Mouse (Mus musculus) lung, embryonic 16.5 days (tissue): Measurements from ENCODE around the gene Sfn. TPM values are rescaled to one million over a fixed set of nuclear protein-coding genes. Genes with fewer than 3 reads are reported as not detected.

Experiments used
- ATAC-seq: fragments of 200-750 bp; cut with Nextera tagmentation; 2 replicates; pipeline ENCODE4 v1.8.0; 2017; ENCODE audit warnings: low read depth, mild to moderate bottlenecking, moderate library complexity
- H3K27ac ChIP-seq: fragments of 300-500 bp; sonication (generic); 2 replicates; pipeline ENCODE4 v1.5.1; 2014; ENCODE audit warnings: mild to moderate bottlenecking, control low read depth, low read length
- H3K27me3 ChIP-seq: fragments of 300-500 bp; sonication (generic); 2 replicates; pipeline ENCODE4 v1.6.1; 2014; ENCODE audit warnings: low read depth, low read length, mixed read lengths; ENCODE audit not compliant: control insufficient read depth, insufficient read depth
- H3K36me3 ChIP-seq: fragments of 300-500 bp; sonication (generic); 2 replicates; pipeline ENCODE4 v1.6.1; 2014; ENCODE audit warnings: low read length; ENCODE audit not compliant: control insufficient read depth, insufficient read depth
- H3K4me1 ChIP-seq: fragments of 300-500 bp; sonication (generic); replicated peaks from 2 replicates; pipeline ENCODE4 v1.6.1; 2014; ENCODE audit warnings: low read length, mixed read lengths; ENCODE audit not compliant: control insufficient read depth, insufficient read depth
- H3K4me2 ChIP-seq: fragments of 300-500 bp; sonication (generic); 2 replicates; pipeline ENCODE4 v1.6.1; 2014; ENCODE audit warnings: low read depth, low read length, control low read depth
- H3K4me3 ChIP-seq: fragments of 300-500 bp; sonication (generic); 2 replicates; pipeline ENCODE4 v1.5.1; 2014; ENCODE audit warnings: mild to moderate bottlenecking, low read length, control low read depth
- H3K9ac ChIP-seq: fragments of 300-500 bp; sonication (generic); 2 replicates; pipeline ENCODE4 v1.6.1; 2014; ENCODE audit warnings: low read length, control low read depth
- H3K9me3 ChIP-seq: fragments of 300-500 bp; sonication (generic); 2 replicates; pipeline ENCODE4 v1.6.1; 2016; ENCODE audit warnings: low read length; ENCODE audit not compliant: control insufficient read depth
- WGBS: fragments of 180-500 bp; shearing (Covaris S2); extraction: QIAGEN DNeasy Blood & Tissue Kit; methylation state at CpG from one replicate; pipeline ENCODE4 v1.1.7; 2014; 5-methylcytosine and 5-hydroxymethylcytosine counted together
- polyA plus RNA-seq: library from polyadenylated mRNA; unstranded; fragments of >200 nt; fragmentation: Nextera tagmentation; extraction: Ambion mirVana; gene quantifications from 2 replicates; pipeline ENCODE4 v1.2.1, GENCODE M21; 2015

The Sfn gene
- polyA plus RNA-seq, 1 experiment from 2014 or later: 21.6 TPM

DNA sequence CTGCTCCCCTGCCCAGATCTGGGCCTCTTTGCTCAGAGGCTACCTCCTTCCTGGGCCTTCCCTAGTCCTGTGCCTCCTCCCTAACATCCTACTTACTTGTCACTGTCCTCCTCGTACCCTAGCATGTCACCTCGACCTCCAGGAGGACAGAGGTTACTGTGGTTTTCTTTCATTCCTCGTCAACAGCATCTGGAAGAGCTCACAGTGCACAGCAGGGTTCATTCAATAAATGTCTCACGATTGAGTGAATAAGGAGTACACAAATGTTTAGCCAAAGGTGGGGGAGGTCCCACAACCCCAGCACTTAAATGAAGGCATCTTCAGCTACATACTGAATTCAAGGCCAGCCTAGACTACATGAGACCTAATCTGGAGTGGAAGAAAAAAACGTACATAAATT is 24.3 kb upstream of the Sfn start:
- ATAC-seq: no peak
- Histone ChIP-seq H3K9me3 (no peaks in the 10 kb centered on the region), H3K36me3 (peaks cover 6% of the 10 kb centered on the region; the same call in 1 of the 2 replicates), H3K27me3 (no peaks in the 10 kb centered on the region), H3K4me2 (no peak overlapping the region), H3K27ac (peak overlapping the region; percentile 82), H3K9ac (peak overlapping the region; percentile 46; the same call in 1 of the 2 replicates), H3K4me3 (no peak overlapping the region), H3K4me1 (peaks cover 5% of the 10 kb centered on the region)
- 57% methylated on average over 5 of the region's 5 CpGs for WGBS

GRCm38 (mm10) chr4:133625621-133626071 is 23.7 kb upstream of the Sfn start:
- Histone ChIP-seq H3K27me3 (no peaks in the 10 kb centered on the region), H3K27ac (peak overlapping the region; percentile 82), H3K4me2 (no peak overlapping the region), H3K36me3 (peaks cover 6% of the 10 kb centered on the region; the same call in 1 of the 2 replicates), H3K4me3 (no peak overlapping the region), H3K9me3 (no peaks in the 10 kb centered on the region), H3K4me1 (no peaks in the 10 kb centered on the region; the same call in none of the 2 replicates), H3K9ac (peak overlapping the region; percentile 46; the same call in 1 of the 2 replicates)
- ATAC-seq: peak; percentile 86
- WGBS: 44% methylated on average over 11 of the region's 11 CpGs

- Histone ChIP-seq H3K4me3 (no peak overlapping the region), H3K27ac (peak overlapping the region; percentile 82; the same call in 1 of the 2 replicates), H3K36me3 (peaks cover 6% of the 10 kb centered on the region; the same call in 1 of the 2 replicates), H3K9ac (no peak overlapping the region), H3K4me2 (no peak overlapping the region), H3K9me3 (no peaks in the 10 kb centered on the region), H3K27me3 (no peaks in the 10 kb centered on the region), H3K4me1 (no peaks in the 10 kb centered on the region; the same call in 1 of the 2 replicates)
- no peak for ATAC-seq
- 82% methylated on average over 7 of the region's 7 CpGs for WGBS
These were observed 22.9 kb upstream of the Sfn start for GRCm38 (mm10) chr4:133624830-133625229.

GRCm38 (mm10) chr4:133622161-133622695 is 20.3 kb upstream of the Sfn start:
- no peak overlapping the region for H3K4me2 ChIP-seq
- ATAC-seq: no peak
- no peak overlapping the region for H3K27ac ChIP-seq
- no peaks in the 10 kb centered on the region for H3K9me3 ChIP-seq
- 75% methylated on average over 10 of the region's 11 CpGs for WGBS
- no peaks in the 10 kb centered on the region for H3K27me3 ChIP-seq
- no peak overlapping the region for H3K9ac ChIP-seq
- H3K4me3 ChIP-seq: no peak overlapping the region
- no peaks in the 10 kb centered on the region for H3K4me1 ChIP-seq
- peaks cover 6% of the 10 kb centered on the region; the same call in 1 of the 2 replicates for H3K36me3 ChIP-seq

- Histone ChIP-seq H3K4me3 (no peak overlapping the region), H3K4me2 (no peak overlapping the region), H3K27ac (no peak overlapping the region), H3K9me3 (no peaks in the 10 kb centered on the region), H3K9ac (no peak overlapping the region), H3K36me3 (peaks cover 4% of the 10 kb centered on the region; the same call in 1 of the 2 replicates), H3K4me1 (no peaks in the 10 kb centered on the region), H3K27me3 (no peaks in the 10 kb centered on the region)
- no peak for ATAC-seq
- 79% methylated on average over 8 of the region's 8 CpGs for WGBS
These were observed 18.7 kb upstream of the Sfn start for GRCm38 (mm10) chr4:133620668-133621067.

DNA sequence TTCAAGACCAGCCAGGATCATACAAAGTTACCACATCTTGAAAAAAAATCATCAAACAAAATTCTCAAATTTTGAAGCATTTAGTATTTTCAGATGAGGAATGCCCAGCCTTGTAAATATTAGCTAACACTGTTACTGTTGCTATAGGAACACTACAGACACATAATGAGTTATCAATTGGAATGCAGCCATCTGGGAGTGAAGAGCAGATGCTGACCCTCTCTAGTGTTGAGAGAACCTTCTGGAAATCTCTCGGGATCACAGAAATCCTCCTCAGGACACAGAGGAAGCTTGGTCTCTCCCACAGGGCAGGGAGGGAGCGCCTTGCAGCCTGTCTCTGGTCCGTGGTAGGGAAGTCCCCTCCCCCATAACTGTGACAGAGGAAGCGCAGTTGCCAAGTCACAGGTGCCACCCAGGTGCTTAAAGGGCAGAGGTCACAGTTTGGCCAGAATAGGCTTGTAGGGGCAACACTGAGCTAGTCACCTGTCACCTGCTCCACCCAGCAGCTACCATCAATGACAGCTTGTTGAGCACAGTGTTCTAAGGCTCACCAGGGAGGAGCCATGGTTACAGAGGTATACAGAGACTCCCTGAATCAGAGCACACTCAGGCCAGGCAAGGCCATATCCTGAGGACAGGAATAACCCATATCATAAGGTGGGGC is 17.6 kb upstream of the Sfn start:
- 60% methylated on average over 4 of the region's 4 CpGs for WGBS
- Histone ChIP-seq H3K4me1 (no peaks in the 10 kb centered on the region), H3K9me3 (no peaks in the 10 kb centered on the region), H3K36me3 (no peaks in the 10 kb centered on the region), H3K27me3 (no peaks in the 10 kb centered on the region), H3K27ac (no peak overlapping the region), H3K4me2 (no peak overlapping the region), H3K4me3 (no peak overlapping the region), H3K9ac (no peak overlapping the region)
- ATAC-seq: no peak

DNA sequence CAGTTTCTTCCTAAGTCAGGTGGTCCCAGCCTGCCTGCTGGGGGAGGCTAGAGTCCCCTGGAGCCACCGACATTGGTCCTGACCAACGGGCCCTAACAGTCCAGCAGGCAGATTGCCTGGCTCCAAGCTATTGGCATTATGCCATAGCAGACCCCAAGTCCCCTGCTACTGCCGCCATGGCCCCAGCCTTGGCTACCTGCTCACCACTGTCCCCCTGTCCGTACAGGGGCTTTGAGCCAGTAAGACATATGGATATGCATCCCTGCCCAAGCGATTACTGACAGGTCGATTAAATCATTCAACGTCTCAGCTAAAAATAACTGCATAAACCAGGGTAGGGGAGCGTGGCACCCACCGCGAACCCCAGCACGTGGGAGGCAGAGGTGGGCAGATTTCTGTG is 16.0 kb upstream of the Sfn start:
- Histone ChIP-seq H3K4me3 (no peak overlapping the region), H3K9ac (no peak overlapping the region), H3K4me2 (no peak overlapping the region), H3K36me3 (peaks cover 5% of the 10 kb centered on the region), H3K4me1 (no peaks in the 10 kb centered on the region; the same call in 1 of the 2 replicates), H3K9me3 (no peaks in the 10 kb centered on the region), H3K27me3 (no peaks in the 10 kb centered on the region), H3K27ac (no peak overlapping the region)
- no peak for ATAC-seq
- 89% methylated on average over 11 of the region's 11 CpGs for WGBS

DNA sequence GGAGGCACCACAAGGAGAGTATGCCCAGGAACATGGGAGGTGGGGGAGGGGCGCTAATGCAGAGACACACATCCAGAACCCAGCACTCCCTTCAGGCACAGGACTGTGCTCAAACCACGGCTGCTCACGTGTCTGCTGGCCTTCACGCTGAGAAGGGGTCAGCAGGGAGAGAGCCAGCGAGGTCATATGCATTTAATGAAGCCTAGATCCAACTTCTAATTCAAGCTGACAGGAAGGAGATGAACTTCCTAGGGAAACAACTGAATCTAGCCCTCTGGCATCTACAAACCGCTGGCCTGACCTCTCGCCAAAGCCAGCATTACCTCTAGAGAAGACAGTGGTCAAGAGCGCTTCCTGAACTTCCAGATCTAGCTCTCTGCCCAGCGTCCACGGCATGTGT is 13.4 kb upstream of the Sfn start:
- H3K4me1 ChIP-seq: no peaks in the 10 kb centered on the region; the same call in 1 of the 2 replicates
- WGBS: 69% methylated on average over 10 of the region's 10 CpGs

DNA sequence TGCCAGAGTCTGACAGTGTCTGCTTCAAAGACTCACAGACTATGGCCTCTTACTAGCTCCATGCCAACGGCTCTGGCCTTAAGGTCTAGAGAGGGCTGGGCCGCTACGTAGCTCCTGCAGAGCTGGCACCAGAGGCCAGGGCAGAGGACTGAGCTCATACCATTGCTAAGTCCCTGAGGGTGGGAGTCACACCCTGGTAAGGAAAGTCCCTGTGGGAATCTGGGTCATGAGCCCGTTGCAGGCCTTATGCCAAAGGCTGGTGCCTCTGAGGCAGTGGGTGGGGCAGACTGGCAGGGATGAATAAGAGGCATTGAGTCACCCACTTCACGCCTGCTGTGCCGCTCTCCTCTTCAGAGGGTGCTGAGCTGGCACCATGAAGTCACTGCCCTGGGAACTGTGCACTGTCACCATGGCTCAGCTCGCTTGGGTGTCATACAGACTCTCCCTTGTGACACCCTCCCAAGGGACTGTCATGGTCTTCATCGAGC is 12.3 kb upstream of the Sfn start:
- Histone ChIP-seq H3K9ac (no peak overlapping the region), H3K4me2 (no peak overlapping the region), H3K27ac (no peak overlapping the region), H3K4me3 (no peak overlapping the region), H3K27me3 (no peaks in the 10 kb centered on the region), H3K36me3 (peaks cover 23% of the 10 kb centered on the region), H3K9me3 (peaks cover 5% of the 10 kb centered on the region), H3K4me1 (no peaks in the 10 kb centered on the region; the same call in 1 of the 2 replicates)
- WGBS: 73% methylated on average over 8 of the region's 8 CpGs
- peak; percentile 44; the same call in 1 of the 2 replicates for ATAC-seq

More for the DNA sequence above, 13.4 kb upstream of the Sfn start:
- peaks cover 21% of the 10 kb centered on the region for H3K36me3 ChIP-seq
- H3K4me2 ChIP-seq: no peak overlapping the region
- ATAC-seq: peak; percentile 10; the same call in 1 of the 2 replicates
- peaks cover 5% of the 10 kb centered on the region for H3K9me3 ChIP-seq
- no peak overlapping the region for H3K27ac ChIP-seq
- no peaks in the 10 kb centered on the region for H3K27me3 ChIP-seq
- H3K4me3 ChIP-seq: no peak overlapping the region
- H3K9ac ChIP-seq: no peak overlapping the region
